Mouse (Mus musculus): Measurements from ENCODE around the gene Fbxo4. TPM values are rescaled to one million over a fixed set of nuclear protein-coding genes. Genes with fewer than 3 reads are reported as not detected.

Fbxo4 gene
- polyA plus RNA-seq, 2 experiments, result 2.0 to 2.8 TPM

GRCm38 (mm10) chr15:3996267-3997010, 17.1 kb upstream of the Fbxo4 start:
- Histone ChIP-seq H3K9me3 (ENCODE audit: control insufficient read depth, low read length) (no peaks in the 10 kb centered on the region), H3K27me3 (ENCODE audit: control insufficient read depth, insufficient read depth, low read length) (no peaks in the 10 kb centered on the region), H3K27ac (peak overlapping the region; percentile 75), H3K9ac (replicated peaks) (peak overlapping the region; percentile 76), H3K4me1 (replicated peaks; ENCODE audit: control insufficient read depth in 2 of 2, insufficient read depth in 2 of 2, low read length in 1 of 2) (peaks cover 7 to 8% of the 10 kb centered on the region in 2 experiments; a peak in 2 of 4 replicates), H3K4me3 (ENCODE audit: insufficient read depth in 1 of 2, low read depth in 2 of 2, low read length in 2 of 2) (peak overlapping the region; percentile 82 to 92), H3K4me2 (ENCODE audit: low read depth) (peak overlapping the region; percentile 89), H3K36me3 (replicated peaks; ENCODE audit: control insufficient read depth, insufficient read depth, low read depth) (peaks cover 3% of the 10 kb centered on the region; the same call in 1 of the 2 replicates)
- peak in 1 of 3 experiments; percentile 5 for DNase-seq (ENCODE audit: low read depth in 3 of 3, low spot score in 3 of 3)
- WGBS (ENCODE audit: insufficient replicate concordance), result 21% methylated on average over 14 of the region's 14 CpGs
- peak; percentile 0; the same call in 1 of the 2 replicates for ATAC-seq (ENCODE audit: insufficient read depth)
- TF ChIP-seq EP300 (IDR thresholded peaks at IDR 0.05; ENCODE audit: low read depth) (no peak), CTCF (IDR thresholded peaks at IDR 0.05; ENCODE audit: low read depth) (no peak)

DNA sequence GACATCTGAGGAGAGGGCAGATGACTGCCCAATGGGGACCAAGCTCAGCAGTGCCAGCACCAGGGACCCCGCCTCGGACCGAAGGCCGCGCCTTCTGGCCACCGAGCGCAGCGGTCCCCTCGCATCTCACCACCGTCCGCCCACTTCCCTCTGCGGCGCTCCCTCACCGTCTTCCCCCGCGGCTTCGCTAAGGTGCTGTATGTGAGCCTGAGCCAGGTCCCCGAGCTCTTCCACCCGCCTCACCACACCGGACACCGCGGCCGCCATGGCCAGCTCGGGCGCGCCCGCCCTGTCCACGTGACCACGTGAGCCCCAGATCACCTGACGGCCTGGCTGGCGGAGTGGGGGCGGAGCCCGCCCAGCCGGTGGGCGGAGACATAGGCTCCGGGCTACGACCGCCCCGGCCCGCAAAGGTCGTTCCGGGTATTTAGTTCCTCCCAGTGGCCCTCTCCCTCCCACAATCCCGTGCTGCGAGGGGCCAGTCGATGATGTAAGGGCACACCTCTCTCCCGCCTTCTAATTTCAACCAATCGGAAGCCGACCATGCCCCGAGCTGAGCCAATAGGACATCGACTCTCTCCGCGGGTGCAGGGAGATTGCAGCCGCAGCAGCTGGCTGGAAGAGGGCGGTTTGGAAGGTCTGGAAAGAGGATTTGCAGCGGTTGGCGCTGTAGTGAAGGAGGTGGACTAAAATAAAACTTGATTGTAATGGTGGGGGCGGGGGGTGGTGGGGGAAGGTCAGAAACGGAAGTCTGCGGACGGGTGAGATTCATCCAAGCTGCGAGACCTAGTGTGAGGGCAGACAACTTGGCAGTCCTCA, 16.3 kb upstream of the Fbxo4 start, which contains the start of gene AW549877:
TSS of gene AW549877 (minus strand) at position 297 of the 819 bp plus-strand sequence.
- H3K36me3 ChIP-seq (replicated peaks; ENCODE audit: control insufficient read depth, insufficient read depth, low read depth), result peaks cover 5% of the 10 kb centered on the region; the same call in 1 of the 2 replicates
- H3K27me3 ChIP-seq (ENCODE audit: control insufficient read depth, insufficient read depth, low read length), result no peaks in the 10 kb centered on the region
- TF ChIP-seq EP300 (IDR thresholded peaks at IDR 0.05; ENCODE audit: low read depth) (peak; percentile 37; the same call in 1 of the 2 replicates), CTCF (IDR thresholded peaks at IDR 0.05; ENCODE audit: low read depth) (no peak)
- WGBS (ENCODE audit: insufficient replicate concordance), result under 1% methylated on average over 61 of the region's 61 CpGs
- H3K9ac ChIP-seq (replicated peaks), result peak within 1 kb of the TSS; percentile 92
- ATAC-seq (ENCODE audit: insufficient read depth) (peak; percentile 98), DNase-seq (ENCODE audit: low read depth in 3 of 3, low spot score in 3 of 3) (peak; percentile 98)
- H3K4me2 ChIP-seq (ENCODE audit: low read depth), result peak within 1 kb of the TSS; percentile 89
- H3K9me3 ChIP-seq (ENCODE audit: control insufficient read depth, low read length), result no peaks in the 10 kb centered on the region
- peak within 1 kb of the TSS; percentile 85 for H3K27ac ChIP-seq
- H3K4me1 ChIP-seq (replicated peaks; ENCODE audit: control insufficient read depth in 2 of 2, insufficient read depth in 2 of 2, low read length in 1 of 2), result peaks cover 7 to 8% of the 10 kb centered on the region in 2 experiments; a peak in 2 of 4 replicates
- peak within 1 kb of the TSS; percentile 92 for H3K4me3 ChIP-seq (ENCODE audit: insufficient read depth in 1 of 2, low read depth in 2 of 2, low read length in 2 of 2)

- Histone ChIP-seq H3K9ac (replicated peaks) (peak overlapping the region; percentile 92), H3K27ac (peak overlapping the region; percentile 85), H3K4me3 (ENCODE audit: insufficient read depth in 1 of 2, low read depth in 2 of 2, low read length in 2 of 2) (peak overlapping the region; percentile 92), H3K4me1 (replicated peaks; ENCODE audit: control insufficient read depth in 2 of 2, insufficient read depth in 2 of 2, low read length in 1 of 2) (peaks cover 7 to 8% of the 10 kb centered on the region in 2 experiments; a peak in 2 of 4 replicates), H3K36me3 (replicated peaks; ENCODE audit: control insufficient read depth, insufficient read depth, low read depth) (peaks cover 5% of the 10 kb centered on the region; the same call in 1 of the 2 replicates), H3K9me3 (ENCODE audit: control insufficient read depth, low read length) (no peaks in the 10 kb centered on the region), H3K4me2 (ENCODE audit: low read depth) (peak overlapping the region; percentile 74), H3K27me3 (ENCODE audit: control insufficient read depth, insufficient read depth, low read length) (no peaks in the 10 kb centered on the region)
- TF ChIP-seq EP300 (IDR thresholded peaks at IDR 0.05; ENCODE audit: low read depth) (no peak), CTCF (IDR thresholded peaks at IDR 0.05; ENCODE audit: low read depth) (no peak)
- ATAC-seq (ENCODE audit: insufficient read depth), result no peak
- 23% methylated on average over 14 of the region's 14 CpGs for WGBS (ENCODE audit: insufficient replicate concordance)
- no peak for DNase-seq (ENCODE audit: low read depth in 3 of 3, low spot score in 3 of 3)
Measured at GRCm38 (mm10) chr15:3994852-3995447, 15.6 kb upstream of the Fbxo4 start.

GRCm38 (mm10) chr15:3987981-3988380, 8.6 kb upstream of the Fbxo4 start:
- peaks cover 11% of the 10 kb centered on the region for H3K36me3 ChIP-seq (replicated peaks; ENCODE audit: control insufficient read depth, insufficient read depth, low read depth)
- no peaks in the 10 kb centered on the region for H3K27me3 ChIP-seq (ENCODE audit: control insufficient read depth, insufficient read depth, low read length)
- WGBS (ENCODE audit: insufficient replicate concordance), result 47% methylated on average over 2 of the region's 2 CpGs
- H3K9me3 ChIP-seq (ENCODE audit: control insufficient read depth, low read length), result no peaks in the 10 kb centered on the region
- no peak overlapping the region for H3K9ac ChIP-seq (replicated peaks)
- H3K4me2 ChIP-seq (ENCODE audit: low read depth), result no peak overlapping the region
- TF ChIP-seq CTCF (IDR thresholded peaks at IDR 0.05; ENCODE audit: low read depth) (peak; percentile 62; the same call in 1 of the 2 replicates), EP300 (IDR thresholded peaks at IDR 0.05; ENCODE audit: low read depth) (no peak)
- H3K4me3 ChIP-seq (ENCODE audit: insufficient read depth in 1 of 2, low read depth in 2 of 2, low read length in 2 of 2), result no peak overlapping the region
- no peaks in the 10 kb centered on the region for H3K4me1 ChIP-seq (replicated peaks; ENCODE audit: control insufficient read depth in 2 of 2, insufficient read depth in 2 of 2, low read length in 1 of 2)
- no peak overlapping the region for H3K27ac ChIP-seq
- DNase-seq (ENCODE audit: low read depth in 3 of 3, low spot score in 3 of 3) (peak in 2 of 3 experiments; percentile 17 to 43), ATAC-seq (ENCODE audit: insufficient read depth) (no peak)

Measured in liver, embryonic 14.5 days (tissue).